Mouse (Mus musculus) C2C12 (cell line): ENCODE measurements around the gene Sorcs2.

Source experiments
- CTCF ChIP-seq: IDR thresholded peaks from one replicate; pipeline ENCODE4 v1.5.1; 2011; ENCODE audit not compliant: control insufficient read depth, insufficient read depth, insufficient read length
- MYOG ChIP-seq: IDR thresholded peaks from one replicate; pipeline ENCODE4 v1.6.1; 2011; ENCODE audit not compliant: control insufficient read depth, insufficient read length; ENCODE audit errors: extremely low read depth

- no peak for TF ChIP-seq CTCF
- TF ChIP-seq MYOG: no peak
Measured at GRCm38 (mm10) chr5:35985611-35986010, 412.3 kb downstream of the Sorcs2 start.
